Mouse (Mus musculus): Measurements from ENCODE around the gene Thap11.
"Not testable (repeated sequence)": the region's sequence is repeated elsewhere in the genome, so short reads cannot be mapped to it uniquely, and the experiment has no call there.

Thap11 gene

DNA sequence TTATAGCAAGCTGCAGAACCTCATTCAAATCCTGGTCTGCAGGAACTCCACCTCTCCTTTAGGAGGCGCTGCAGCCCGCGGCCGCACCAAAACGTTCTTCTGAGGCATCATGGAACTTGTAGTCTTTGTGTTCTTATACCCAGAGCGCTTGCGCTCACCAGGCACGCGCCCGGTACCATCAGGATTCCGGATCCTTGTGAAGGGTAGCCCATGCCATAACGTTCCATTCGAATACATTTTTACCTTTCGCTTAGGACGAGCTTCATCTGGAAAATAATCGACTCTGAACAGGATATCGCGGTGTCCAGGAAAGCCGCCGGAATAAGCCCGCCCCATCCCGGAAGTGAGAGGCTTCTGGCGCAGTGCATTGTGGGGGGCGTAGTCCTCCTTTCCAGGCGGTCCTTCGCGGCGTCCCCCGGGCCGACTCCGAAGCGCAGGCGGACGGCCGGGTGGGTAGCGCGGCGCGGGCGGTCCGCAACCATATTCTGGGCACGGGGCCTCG, at the start of gene Thap11:
Gene Thap11, plus strand, starts transcription at position 418 of the 502 bp plus-strand sequence.
- DNase-seq: peak; percentile 87 to 91

DNA sequence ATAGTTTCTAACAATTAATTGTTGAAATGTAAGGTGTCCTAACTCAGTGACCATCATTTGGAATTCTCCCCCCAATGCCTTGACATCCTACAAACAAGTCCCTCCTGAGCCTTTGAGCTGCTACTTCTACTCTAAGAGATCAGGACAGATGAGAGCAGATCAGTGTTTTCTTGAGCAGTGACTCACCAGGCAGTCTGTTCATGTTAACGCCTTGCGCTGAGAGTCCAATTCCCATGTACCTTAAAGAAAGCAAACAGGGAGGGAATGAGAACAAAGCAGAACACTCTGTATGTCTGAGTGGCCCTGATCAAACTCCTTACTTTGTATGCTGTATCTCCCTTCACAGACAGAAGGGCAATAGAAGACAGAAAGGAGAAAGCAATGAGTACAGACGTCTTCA, 49.6 kb upstream of the Thap11 start:
- no peak for DNase-seq

DNA sequence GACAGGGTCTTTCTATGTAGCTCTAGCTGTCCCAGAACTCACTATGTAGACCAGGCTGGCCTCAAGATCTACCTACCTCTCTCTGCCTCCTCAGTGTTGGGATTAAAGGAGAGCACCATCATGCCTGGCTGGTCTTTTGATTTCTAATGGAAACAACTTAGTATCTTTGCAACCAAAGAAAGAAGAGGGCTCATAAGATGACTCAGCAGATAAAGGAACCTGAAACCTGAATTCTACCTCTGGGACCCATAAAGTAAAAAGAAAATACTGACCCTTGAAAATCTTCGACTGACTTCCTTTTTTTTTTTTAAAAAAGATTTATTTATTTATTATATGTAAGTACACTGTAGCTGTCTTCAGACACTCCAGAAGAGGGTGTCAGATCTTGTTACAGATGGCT, 49.0 kb upstream of the Thap11 start:
- DNase-seq: no peak

- DNase-seq: peak; percentile 45 to 52
Measured at GRCm38 (mm10) chr8:105807766-105808165, 47.2 kb upstream of the Thap11 start.

- DNase-seq: peak; percentile 22 to 32
Measured at GRCm38 (mm10) chr8:105808480-105808879, 46.5 kb upstream of the Thap11 start.

DNA sequence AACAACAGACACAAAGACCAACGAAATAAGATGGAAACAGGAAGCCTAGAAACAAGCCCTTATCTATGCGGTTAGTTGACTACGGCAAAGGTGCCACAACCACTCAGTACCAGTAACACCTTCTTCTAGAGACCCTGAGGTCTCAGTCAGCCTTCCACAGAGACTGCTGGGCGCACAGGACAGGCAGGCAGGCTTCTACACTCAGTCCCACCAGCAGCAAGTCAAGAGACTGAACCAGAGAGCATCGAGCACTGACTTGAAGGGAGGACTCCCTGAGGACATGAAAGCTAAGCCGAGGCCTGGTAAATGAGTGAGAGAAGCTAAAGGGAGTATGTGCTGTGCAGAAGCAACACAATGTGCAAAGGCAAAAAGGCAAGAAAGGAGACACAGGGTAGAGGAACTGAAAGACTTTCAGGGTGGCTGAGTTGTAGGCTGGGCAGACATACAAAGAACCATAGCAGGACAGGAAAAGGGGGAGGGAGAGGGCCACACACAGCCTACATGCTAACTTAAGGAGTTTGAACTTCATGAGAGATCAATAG, 44.6 kb upstream of the Thap11 start:
- DNase-seq: no peak

DNA sequence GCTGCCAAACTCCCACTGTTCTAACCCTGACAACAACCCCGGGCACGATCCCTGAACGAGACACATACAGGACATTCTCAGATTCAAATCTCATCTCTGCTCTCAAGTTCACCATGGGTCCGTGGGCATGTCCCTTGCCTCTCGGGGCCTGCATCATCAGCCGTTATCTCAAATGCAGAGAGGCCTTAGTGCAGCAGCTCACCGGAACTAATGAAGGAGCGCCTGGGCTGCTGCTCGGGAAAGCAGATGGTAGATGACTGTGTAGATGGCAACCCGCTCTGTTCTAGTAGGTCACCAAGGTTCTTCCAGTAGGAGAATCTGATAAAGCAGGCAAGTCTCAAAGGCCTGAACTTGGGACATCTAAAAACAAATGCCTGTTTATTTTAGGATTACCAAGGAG, 43.9 kb upstream of the Thap11 start:
- DNase-seq: no peak

- DNase-seq: no peak
Measured at GRCm38 (mm10) chr8:105811543-105811942, 43.4 kb upstream of the Thap11 start.

DNA sequence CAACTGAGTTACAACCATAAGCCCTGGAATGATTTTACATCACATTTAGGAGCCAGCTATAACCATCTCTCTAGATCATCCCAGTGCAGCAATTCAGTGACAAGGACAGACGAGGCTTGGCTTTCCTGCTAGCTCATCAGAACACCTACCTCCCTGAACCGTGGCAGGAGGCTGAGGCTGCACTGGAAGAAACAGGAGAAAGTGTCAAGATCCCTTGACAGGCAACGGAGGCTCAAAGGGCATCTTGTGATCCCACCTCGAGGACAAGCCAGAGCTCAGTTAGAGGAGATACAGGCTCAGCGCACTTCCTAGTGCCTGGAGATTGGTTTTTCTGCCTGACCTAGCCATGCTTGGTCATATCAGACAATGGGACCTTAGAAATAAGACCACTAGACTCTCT, 42.4 kb upstream of the Thap11 start:
- peak; percentile 25 to 50 for DNase-seq

- no peak for DNase-seq
Measured at GRCm38 (mm10) chr8:105813241-105813640, 41.7 kb upstream of the Thap11 start.

DNA sequence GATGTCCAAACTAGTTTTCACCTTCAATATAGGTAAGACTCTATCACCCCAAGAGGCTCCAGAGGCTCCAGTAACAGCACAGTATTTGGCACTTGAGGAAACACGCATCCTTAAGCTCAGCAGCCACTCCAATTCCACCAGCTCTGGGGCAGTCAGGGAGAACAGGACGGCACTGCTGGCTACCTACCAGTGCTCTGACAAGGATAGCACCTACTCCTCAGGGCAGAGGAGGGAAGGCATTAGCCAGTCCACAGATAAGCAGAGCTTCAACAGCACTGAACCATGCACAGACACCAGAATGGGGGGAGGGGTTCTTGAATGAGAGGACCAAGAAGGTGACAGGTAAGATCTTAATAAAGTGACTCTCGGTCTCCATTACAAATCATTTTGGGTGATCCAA, 35.3 kb upstream of the Thap11 start:
- no peak for DNase-seq

GRCm38 (mm10) chr8:105820925-105821324, 34.0 kb upstream of the Thap11 start:
- no peak for DNase-seq

DNA sequence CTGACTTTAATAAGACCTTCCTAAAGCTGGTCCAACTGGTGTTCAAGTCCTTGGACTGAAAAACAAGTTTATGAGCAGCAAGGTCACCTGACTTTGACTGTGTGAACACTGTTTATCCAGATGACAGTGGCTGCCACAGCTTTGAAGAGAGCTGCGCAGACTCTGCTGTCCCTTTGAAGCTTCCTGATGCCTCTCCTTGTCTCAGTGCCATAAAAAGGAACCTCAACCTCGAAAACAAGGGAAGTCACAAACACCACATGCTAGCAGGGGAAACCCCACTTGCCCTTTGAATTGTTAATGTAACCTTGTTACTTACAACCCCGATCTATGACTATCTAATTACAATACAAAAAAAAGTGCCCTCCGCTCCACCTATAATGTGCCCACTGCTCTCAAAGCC, 29.4 kb upstream of the Thap11 start:
- DNase-seq: no peak

GRCm38 (mm10) chr8:105826379-105826778, 28.6 kb upstream of the Thap11 start:
- DNase-seq: no peak

GRCm38 (mm10) chr8:105826861-105827848, 27.8 kb upstream of the Thap11 start, which contains the start of the genes Ranbp10 and Tsnaxip1:
Gene Ranbp10 (minus strand): TSS chr8:105827350.
Gene Tsnaxip1 (plus strand): TSS chr8:105827731.
- DNase-seq: peak; percentile 98 to 99

- DNase-seq: not testable (repeated sequence)
Measured at GRCm38 (mm10) chr8:105833740-105834139, 21.2 kb upstream of the Thap11 start.

GRCm38 (mm10) chr8:105835318-105835717, 19.6 kb upstream of the Thap11 start:
- DNase-seq: peak; percentile 75 to 88

GRCm38 (mm10) chr8:105836991-105837390, 17.9 kb upstream of the Thap11 start:
- no peak for DNase-seq

DNA sequence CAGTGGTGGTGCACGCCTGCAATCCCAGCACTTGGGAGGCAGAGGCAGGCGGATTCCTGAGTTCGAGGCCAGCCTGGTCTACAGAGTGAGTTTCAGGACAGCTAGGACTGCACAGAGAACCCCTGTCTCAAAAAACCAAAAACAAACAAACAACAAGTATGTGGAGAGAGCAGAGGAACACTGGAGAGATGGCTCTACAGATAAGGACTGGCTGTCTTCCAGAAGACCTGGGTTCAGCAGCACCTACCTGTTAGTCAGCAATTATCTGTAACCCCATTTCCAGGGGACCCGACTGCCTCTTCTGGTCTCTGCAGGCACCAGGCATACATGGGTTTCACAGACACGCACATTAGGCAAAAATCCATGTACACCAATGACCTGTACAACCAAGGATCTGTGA, 15.7 kb upstream of the Thap11 start:
- DNase-seq: no peak

DNA sequence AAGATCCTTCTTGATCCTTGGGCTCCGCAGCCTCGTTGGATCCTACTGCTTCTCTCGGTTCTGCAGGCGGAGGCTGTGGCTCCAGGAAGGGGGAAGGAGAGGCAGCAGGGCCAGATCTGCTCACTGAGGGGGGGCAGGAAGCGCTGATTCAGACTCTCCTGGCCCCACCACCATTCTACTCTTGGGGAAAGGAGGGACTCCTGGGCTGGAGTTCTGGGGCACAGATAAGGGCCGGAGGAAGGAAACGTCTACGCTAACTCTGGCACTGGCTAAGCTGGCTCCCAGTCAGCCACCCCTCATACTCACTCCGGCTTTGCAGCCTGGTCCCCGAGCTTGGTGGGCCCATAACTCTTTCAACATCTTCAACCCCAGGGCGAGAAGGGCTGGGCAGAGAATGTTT, 8.3 kb upstream of the Thap11 start:
- DNase-seq: no peak

- DNase-seq: no peak
Measured at GRCm38 (mm10) chr8:105850014-105850413, 4.9 kb upstream of the Thap11 start.

GRCm38 (mm10) chr8:105850611-105851010, 4.3 kb upstream of the Thap11 start:
- peak in 1 of 2 experiments; percentile 4 for DNase-seq

GRCm38 (mm10) chr8:105851651-105852143, 3.2 kb upstream of the Thap11 start:
- peak; percentile 84 to 87 for DNase-seq

Data from kidney, adult 8-10 months (tissue).